Mouse (Mus musculus): ENCODE measurements at regions not wholly inside any gene's neighbourhood (a gene's known extent, or its start where the extent isn't known, plus 50 kb on each side); places are given as distances from the start of the nearest gene placed in this dataset.

DNA sequence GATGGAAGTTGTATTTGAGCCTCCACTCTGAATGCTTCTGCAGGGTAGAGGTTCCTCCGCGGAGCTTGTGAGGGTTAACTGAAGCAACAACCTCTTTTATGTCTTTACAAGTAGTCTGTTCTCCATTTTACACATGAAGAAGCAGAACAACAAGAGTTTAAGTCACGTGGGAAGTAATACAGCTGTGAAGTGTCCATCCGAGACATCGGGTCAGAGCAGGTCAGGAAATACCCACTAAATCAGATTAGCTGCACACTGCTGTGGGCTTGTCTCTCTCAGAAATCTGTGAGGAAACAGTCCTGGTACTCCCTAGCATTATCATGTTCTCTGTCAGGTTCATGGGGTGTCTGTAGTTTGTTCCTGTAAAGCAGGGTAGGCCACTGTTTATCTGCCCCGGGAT lies 262.1 kb downstream of the Cog6 start:
- H3K4me3 ChIP-seq = no peak overlapping the region

DNA sequence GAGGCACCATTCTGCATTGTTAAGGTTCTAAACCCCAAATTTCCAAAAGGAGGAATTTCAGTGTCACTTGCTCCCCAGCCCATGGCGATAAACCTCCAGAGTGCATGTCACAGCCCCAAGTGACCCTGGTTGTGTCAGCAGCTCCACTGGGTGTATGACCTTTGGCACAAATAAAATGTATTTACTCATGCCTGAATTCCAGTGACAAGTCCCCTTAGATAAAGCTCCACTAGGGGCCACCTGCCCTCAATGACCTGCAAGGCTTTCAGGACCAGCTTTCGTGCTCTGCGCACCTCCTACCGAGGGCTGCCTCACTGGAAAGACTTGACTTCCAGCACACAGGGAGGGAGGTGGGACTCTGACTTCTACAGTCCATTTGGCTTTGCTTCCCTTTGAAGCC lies 262.6 kb downstream of the Cog6 start:
- no peaks in the 10 kb centered on the region for H3K27me3 ChIP-seq (ENCODE audit: control insufficient read depth, insufficient read depth, low read length)
- H3K4me3 ChIP-seq = no peak overlapping the region
- H3K36me3 ChIP-seq (ENCODE audit: control insufficient read depth, insufficient read depth, low read length) = no peaks in the 10 kb centered on the region
- H3K4me1 ChIP-seq (ENCODE audit: control insufficient read depth, insufficient read depth, low read length) = peaks cover 2% of the 10 kb centered on the region; the same call in 1 of the 2 replicates
- DNase-seq = no peak
- intact Hi-C loops (cut with DNase I) = no loop called here
- 78% methylated on average over 4 of the region's 4 CpGs for WGBS
- TF ChIP-seq EP300 (IDR thresholded peaks at IDR 0.05; ENCODE audit: insufficient read depth, low read depth, low read length) (no peak), CTCF (IDR thresholded peaks at IDR 0.05) (no peak), POLR2A (IDR thresholded peaks at IDR 0.05; ENCODE audit: insufficient read depth, low read depth, low read length) (no peak)
- H3K27ac ChIP-seq = no peak overlapping the region
- H3K79me2 ChIP-seq (replicated peaks; ENCODE audit: control insufficient read depth, insufficient read depth, low read length) = no peaks in the 10 kb centered on the region
- no peak overlapping the region for H3K9ac ChIP-seq (ENCODE audit: low read depth, low read length)

More for the DNA sequence above, 262.1 kb downstream of the Cog6 start:
- TF ChIP-seq CTCF (IDR thresholded peaks at IDR 0.05) (no peak), POLR2A (IDR thresholded peaks at IDR 0.05; ENCODE audit: insufficient read depth, low read depth, low read length) (no peak), EP300 (IDR thresholded peaks at IDR 0.05; ENCODE audit: insufficient read depth, low read depth, low read length) (no peak)
- WGBS = 75% methylated on average over 6 of the region's 6 CpGs
- intact Hi-C loops (cut with DNase I) = loop anchor here (5.0 kb wide), 1 partner anchor 113 kb away; no protein-coding TSS in a partner anchor
- H3K4me1 ChIP-seq (ENCODE audit: control insufficient read depth, insufficient read depth, low read length) = peaks cover 2% of the 10 kb centered on the region; the same call in 1 of the 2 replicates
- H3K9ac ChIP-seq (ENCODE audit: low read depth, low read length) = no peak overlapping the region
- no peaks in the 10 kb centered on the region for H3K36me3 ChIP-seq (ENCODE audit: control insufficient read depth, insufficient read depth, low read length)
- no peak overlapping the region for H3K27ac ChIP-seq
- no peaks in the 10 kb centered on the region for H3K27me3 ChIP-seq (ENCODE audit: control insufficient read depth, insufficient read depth, low read length)
- no peaks in the 10 kb centered on the region for H3K79me2 ChIP-seq (replicated peaks; ENCODE audit: control insufficient read depth, insufficient read depth, low read length)
- no peak for DNase-seq

DNA sequence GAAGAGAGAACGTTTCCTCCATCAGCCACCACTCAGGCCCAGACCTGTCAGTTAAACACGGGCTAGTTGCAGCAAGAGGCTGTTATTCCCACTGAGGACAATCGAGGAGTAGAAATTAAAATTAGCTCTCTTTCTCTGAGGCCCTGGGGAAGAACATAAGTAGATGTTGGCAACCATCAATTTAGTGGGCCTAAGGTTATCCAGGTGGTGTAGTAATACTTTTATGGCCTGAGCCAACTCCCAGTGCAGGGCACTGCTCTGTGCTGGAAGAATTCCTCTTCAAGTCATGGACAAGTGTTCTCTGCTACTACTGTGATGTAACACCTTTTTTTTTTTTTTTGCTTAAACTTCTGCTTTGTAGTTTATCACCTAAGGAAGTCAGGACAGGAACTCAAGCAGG lies 270.1 kb downstream of the Cog6 start:
- Histone ChIP-seq H3K27ac (no peak overlapping the region), H3K79me2 (replicated peaks; ENCODE audit: control insufficient read depth, insufficient read depth, low read length) (no peaks in the 10 kb centered on the region), H3K4me3 (no peak overlapping the region), H3K36me3 (ENCODE audit: control insufficient read depth, insufficient read depth, low read length) (no peaks in the 10 kb centered on the region), H3K9ac (ENCODE audit: low read depth, low read length) (no peak overlapping the region), H3K4me1 (ENCODE audit: control insufficient read depth, insufficient read depth, low read length) (peaks cover 5% of the 10 kb centered on the region), H3K27me3 (ENCODE audit: control insufficient read depth, insufficient read depth, low read length) (no peaks in the 10 kb centered on the region)
- no peak for DNase-seq
- 85% methylated on average over 3 of the region's 3 CpGs for WGBS
- no peak for TF ChIP-seq CTCF (IDR thresholded peaks at IDR 0.05)
- no peak for TF ChIP-seq POLR2A (IDR thresholded peaks at IDR 0.05; ENCODE audit: insufficient read depth, low read depth, low read length)
- no peak for TF ChIP-seq EP300 (IDR thresholded peaks at IDR 0.05; ENCODE audit: insufficient read depth, low read depth, low read length)
- intact Hi-C loops (cut with DNase I) = no loop called here

DNA sequence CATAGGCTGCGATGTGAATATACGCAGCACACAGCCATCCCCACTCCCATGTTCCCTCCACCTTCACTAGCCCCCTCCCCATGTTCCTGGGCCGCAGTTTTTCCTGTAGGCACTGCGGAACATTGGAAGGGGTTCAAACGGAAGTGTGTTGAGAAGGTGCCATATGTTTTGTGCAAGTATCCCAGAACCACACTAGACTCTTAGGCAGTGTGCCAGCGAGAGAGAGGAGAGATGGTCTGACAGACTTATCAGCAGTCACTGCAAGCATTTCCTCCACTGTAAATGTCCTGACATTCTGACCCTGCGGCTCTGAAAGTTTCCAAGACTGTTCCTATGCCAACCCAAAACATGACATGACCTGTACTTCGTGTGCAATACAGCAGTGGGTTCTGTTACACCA lies 272.7 kb downstream of the Cog6 start:
- H3K4me1 ChIP-seq (ENCODE audit: control insufficient read depth, insufficient read depth, low read length) = peaks cover 5% of the 10 kb centered on the region
- 33% methylated on average over 8 of the region's 8 CpGs for WGBS
- H3K4me3 ChIP-seq = no peak overlapping the region
- intact Hi-C loops (cut with DNase I) = no loop called here
- H3K9ac ChIP-seq (ENCODE audit: low read depth, low read length) = no peak overlapping the region
- no peak for TF ChIP-seq POLR2A (IDR thresholded peaks at IDR 0.05; ENCODE audit: insufficient read depth, low read depth, low read length)
- TF ChIP-seq CTCF (IDR thresholded peaks at IDR 0.05) = no peak
- no peak for TF ChIP-seq EP300 (IDR thresholded peaks at IDR 0.05; ENCODE audit: insufficient read depth, low read depth, low read length)
- no peaks in the 10 kb centered on the region for H3K27me3 ChIP-seq (ENCODE audit: control insufficient read depth, insufficient read depth, low read length)
- H3K36me3 ChIP-seq (ENCODE audit: control insufficient read depth, insufficient read depth, low read length) = no peaks in the 10 kb centered on the region
- H3K27ac ChIP-seq = no peak overlapping the region
- no peaks in the 10 kb centered on the region for H3K79me2 ChIP-seq (replicated peaks; ENCODE audit: control insufficient read depth, insufficient read depth, low read length)
- DNase-seq = no peak

DNA sequence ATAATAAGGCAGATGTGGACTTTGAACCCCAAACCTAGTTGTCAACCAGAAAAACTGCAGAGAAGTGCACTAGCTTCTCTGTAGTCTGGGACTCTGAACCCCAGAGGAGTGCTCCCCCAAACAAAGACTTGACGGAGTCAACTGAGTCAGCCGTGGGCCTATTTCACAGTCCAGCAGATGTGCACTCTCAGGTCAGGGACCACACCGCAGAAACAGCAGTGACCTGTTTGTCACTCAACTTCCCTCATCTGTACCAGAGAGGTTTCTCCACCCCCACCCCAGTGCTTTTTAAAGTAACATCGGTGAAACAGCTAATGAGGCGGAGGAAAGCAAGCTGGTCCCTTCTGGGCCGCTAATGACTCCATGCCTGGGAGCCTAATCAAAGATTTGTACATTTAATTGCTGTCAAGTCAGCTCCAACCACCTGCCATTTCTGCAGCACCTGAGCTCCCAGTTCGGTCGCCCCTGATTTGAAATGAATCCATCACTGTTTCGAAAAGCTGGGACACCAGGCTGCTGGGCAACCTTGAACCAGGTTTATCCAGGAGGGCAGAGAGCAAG lies 276.5 kb downstream of the Cog6 start:
- Histone ChIP-seq H3K36me3 (ENCODE audit: control insufficient read depth, insufficient read depth, low read length) (no peaks in the 10 kb centered on the region), H3K4me1 (ENCODE audit: control insufficient read depth, insufficient read depth, low read length) (peaks cover 5% of the 10 kb centered on the region), H3K79me2 (replicated peaks; ENCODE audit: control insufficient read depth, insufficient read depth, low read length) (no peaks in the 10 kb centered on the region), H3K4me3 (no peak overlapping the region), H3K9ac (ENCODE audit: low read depth, low read length) (no peak overlapping the region), H3K27ac (no peak overlapping the region), H3K27me3 (ENCODE audit: control insufficient read depth, insufficient read depth, low read length) (no peaks in the 10 kb centered on the region)
- WGBS = 83% methylated on average over 9 of the region's 9 CpGs
- no peak for TF ChIP-seq EP300 (IDR thresholded peaks at IDR 0.05; ENCODE audit: insufficient read depth, low read depth, low read length)
- no peak for TF ChIP-seq CTCF (IDR thresholded peaks at IDR 0.05)
- no peak for TF ChIP-seq POLR2A (IDR thresholded peaks at IDR 0.05; ENCODE audit: insufficient read depth, low read depth, low read length)
- intact Hi-C loops (cut with DNase I) = no loop called here
- DNase-seq = no peak

DNA sequence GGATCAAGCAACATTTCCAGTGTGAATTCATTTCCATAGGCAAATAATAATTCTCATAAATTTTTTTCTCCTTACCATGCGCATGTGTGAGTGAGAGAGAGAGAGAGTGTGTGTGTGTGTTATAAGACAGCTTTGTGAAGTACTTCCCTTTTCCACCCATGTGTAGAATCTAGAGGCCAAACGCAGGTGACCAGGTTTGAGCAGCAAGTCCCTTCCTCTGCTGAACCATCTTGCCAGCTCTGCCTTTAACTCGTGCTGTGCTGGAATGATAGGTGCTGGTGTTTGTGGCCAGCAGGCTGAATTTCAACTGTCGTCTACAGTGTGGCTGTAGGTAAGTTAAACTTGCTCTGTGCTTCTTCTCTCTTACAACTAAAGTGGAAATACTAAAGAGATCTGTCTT lies 277.5 kb downstream of the Cog6 start:
- H3K27me3 ChIP-seq (ENCODE audit: control insufficient read depth, insufficient read depth, low read length) = no peaks in the 10 kb centered on the region
- WGBS = 71% methylated on average over 4 of the region's 4 CpGs
- no peak overlapping the region for H3K27ac ChIP-seq
- no peak for DNase-seq
- intact Hi-C loops (cut with DNase I) = no loop called here
- H3K36me3 ChIP-seq (ENCODE audit: control insufficient read depth, insufficient read depth, low read length) = no peaks in the 10 kb centered on the region
- peaks cover 5% of the 10 kb centered on the region for H3K4me1 ChIP-seq (ENCODE audit: control insufficient read depth, insufficient read depth, low read length)
- H3K79me2 ChIP-seq (replicated peaks; ENCODE audit: control insufficient read depth, insufficient read depth, low read length) = no peaks in the 10 kb centered on the region
- H3K4me3 ChIP-seq = no peak overlapping the region
- TF ChIP-seq EP300 (IDR thresholded peaks at IDR 0.05; ENCODE audit: insufficient read depth, low read depth, low read length) = no peak
- no peak for TF ChIP-seq POLR2A (IDR thresholded peaks at IDR 0.05; ENCODE audit: insufficient read depth, low read depth, low read length)
- no peak for TF ChIP-seq CTCF (IDR thresholded peaks at IDR 0.05)
- H3K9ac ChIP-seq (ENCODE audit: low read depth, low read length) = no peak overlapping the region
